Mouse (Mus musculus) small intestine, adult 2 months (tissue): Measurements from ENCODE around the gene Inpp5a.

Source experiments
- CTCF ChIP-seq: fragments of 200-500 bp; IDR thresholded peaks from 2 replicates; pipeline ENCODE4 v1.5.1; 2012; ENCODE audit warnings: low read depth, mild to moderate bottlenecking, control low read depth, inconsistent platforms, low read length, moderate library complexity, mixed read lengths; ENCODE audit not compliant: insufficient replicate concordance, insufficient read length; ENCODE audit errors: extremely low read depth
- POLR2A ChIP-seq: fragments of 200-500 bp; IDR thresholded peaks from 2 replicates; pipeline ENCODE4 v1.6.1; 2012; ENCODE audit warnings: low read depth, mild to moderate bottlenecking, control low read depth, inconsistent platforms, low read length, moderate library complexity

DNA sequence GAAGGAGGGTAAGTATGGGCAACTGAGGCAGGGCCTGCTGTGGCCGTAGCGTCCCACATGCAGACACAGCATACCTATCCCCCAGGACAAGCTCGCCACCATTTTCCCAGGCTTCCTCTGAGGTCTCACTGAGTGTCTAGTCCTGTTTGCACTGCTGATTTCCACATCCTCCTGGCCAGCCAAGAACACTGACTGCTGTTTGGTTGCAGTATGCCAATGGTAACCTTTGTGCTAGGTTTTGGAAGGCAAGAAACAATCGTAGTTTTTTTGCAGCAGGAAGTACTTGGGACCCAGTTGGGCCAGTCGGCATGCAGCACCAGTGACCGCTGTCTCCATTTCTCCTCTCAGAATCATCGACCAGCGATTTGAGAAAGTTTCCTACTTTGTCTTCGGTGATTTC lies 148.9 kb downstream of the Inpp5a start:
- no peak for TF ChIP-seq CTCF
- no peak for TF ChIP-seq POLR2A
